Mouse (Mus musculus) CH12.LX (cell line): ENCODE data around the gene Ttn. TPM values are rescaled to one million over a fixed set of nuclear protein-coding genes. Genes with fewer than 3 reads are reported as not detected.

Experiments
- DNase-seq: peaks from one replicate; pipeline ENCODE4 v3.0.0-alpha.2; 2013; ENCODE audit errors: extremely low read depth
- H3K27ac ChIP-seq: 2 replicates; pipeline ENCODE4 v1.5.1; 2012; ENCODE audit warnings: low read depth, mild to moderate bottlenecking, control low read depth, moderate library complexity; ENCODE audit not compliant: insufficient read depth
- H3K27me3 ChIP-seq: replicated peaks from 2 replicates; pipeline ENCODE3; 2012; ENCODE audit warnings: inconsistent platforms
- H3K36me3 ChIP-seq, 2 experiments: replicated peaks in 1 of 2; 2 replicates each; pipeline versions ENCODE3 to v1.6.1; 2012; ENCODE audit warnings: inconsistent platforms in 1 of 2, low read length in 1 of 2, mild to moderate bottlenecking in 1 of 2, mixed read lengths in 1 of 2, moderate library complexity in 1 of 2; ENCODE audit not compliant: control insufficient read depth in 1 of 2, insufficient read depth in 1 of 2
- H3K4me1 ChIP-seq, 2 experiments: 2 replicates each; pipeline ENCODE4 v1.6.1; 2012; ENCODE audit warnings: inconsistent platforms in 1 of 2, moderate library complexity in 1 of 2; ENCODE audit not compliant: insufficient read depth in 2 of 2, control insufficient read depth in 1 of 2
- H3K4me2 ChIP-seq: 2 replicates; pipeline ENCODE4 v1.6.1; 2012; ENCODE audit warnings: low read depth, mild to moderate bottlenecking, control low read depth; ENCODE audit not compliant: poor library complexity, insufficient read depth, severe bottlenecking
- H3K4me3 ChIP-seq, 3 experiments: fragments of 150-350 bp in 1 of 3; sonication (generic) in 1 of 3; replicated peaks in 1 of 3; 2 replicates each; pipeline versions ENCODE3 to v1.5.1; 2011 to 2012; ENCODE audit warnings: low read depth in 2 of 3, low read length in 2 of 3, mild to moderate bottlenecking in 2 of 3, moderate library complexity in 2 of 3, control low read depth in 1 of 3, improper control_type of control experiment in 1 of 3, inconsistent platforms in 1 of 3, mixed read lengths in 1 of 3; ENCODE audit not compliant: poor library complexity in 1 of 3
- H3K79me2 ChIP-seq: replicated peaks from 2 replicates; pipeline ENCODE4 v1.6.1; 2012; ENCODE audit warnings: mild to moderate bottlenecking, moderate library complexity; ENCODE audit not compliant: control insufficient read depth, poor library complexity, insufficient read depth, severe bottlenecking; ENCODE audit errors: extremely low read depth
- H3K9ac ChIP-seq: 2 replicates; pipeline ENCODE4 v1.6.1; 2012; ENCODE audit warnings: low read depth, mild to moderate bottlenecking, control low read depth, moderate library complexity; ENCODE audit not compliant: insufficient read depth
- H3K9me3 ChIP-seq: replicated peaks from 2 replicates; pipeline ENCODE3; 2012; ENCODE audit warnings: low read length, inconsistent platforms, mixed read lengths
- BHLHE40 ChIP-seq: IDR thresholded peaks from 2 replicates; pipeline ENCODE4 v1.6.1; 2011; ENCODE audit warnings: mild to moderate bottlenecking, low read depth, low read length, improper control_type of control experiment
- CHD1 ChIP-seq: IDR thresholded peaks from 2 replicates; pipeline ENCODE4 v1.6.1; 2012; ENCODE audit warnings: low read depth, low read length, improper control_type of control experiment, inconsistent platforms
- CHD2 ChIP-seq: IDR thresholded peaks from 2 replicates; pipeline ENCODE4 v1.6.1; 2011; ENCODE audit warnings: low read length, improper control_type of control experiment
- EP300 ChIP-seq: IDR thresholded peaks from 2 replicates; pipeline ENCODE4 v1.6.1; 2011; ENCODE audit warnings: low read length, improper control_type of control experiment
- ETS1 ChIP-seq: conservative IDR thresholded peaks from 2 replicates; pipeline ENCODE4 v1.6.1; 2012; ENCODE audit warnings: low read depth, mild to moderate bottlenecking, inconsistent platforms, low read length, improper control_type of control experiment, moderate library complexity
- JUN ChIP-seq: IDR thresholded peaks from 2 replicates; pipeline ENCODE4 v1.6.1; 2011; ENCODE audit warnings: low read depth, mild to moderate bottlenecking, low read length, improper control_type of control experiment, moderate library complexity; ENCODE audit not compliant: insufficient read depth
- KAT2A ChIP-seq: IDR thresholded peaks from 2 replicates; pipeline ENCODE4 v1.6.1; 2012; ENCODE audit warnings: low read length, improper control_type of control experiment, inconsistent platforms; ENCODE audit not compliant: insufficient replicate concordance
- MAX ChIP-seq: IDR thresholded peaks from 2 replicates; pipeline ENCODE4 v1.6.1; 2011; ENCODE audit warnings: low read length, improper control_type of control experiment
- MEF2A ChIP-seq: IDR thresholded peaks from 2 replicates; pipeline ENCODE4 v1.6.1; 2014; ENCODE audit warnings: low read depth, mild to moderate bottlenecking, inconsistent platforms, low read length, improper control_type of control experiment, borderline replicate concordance
- MXI1 ChIP-seq: IDR thresholded peaks from 2 replicates; pipeline ENCODE4 v1.6.1; 2011; ENCODE audit warnings: mild to moderate bottlenecking, low read depth, low read length, improper control_type of control experiment
- NELFE ChIP-seq: IDR thresholded peaks from 2 replicates; pipeline ENCODE4 v1.6.1; 2011; ENCODE audit warnings: low read depth, low read length, improper control_type of control experiment
- POLR2A ChIP-seq: IDR thresholded peaks from 2 replicates; pipeline ENCODE4 v1.6.1; 2011; ENCODE audit warnings: low read depth, mild to moderate bottlenecking, improper control_type of control experiment, low read length
- RAD21 ChIP-seq: IDR thresholded peaks from 2 replicates; pipeline ENCODE4 v1.6.1; 2011; ENCODE audit warnings: low read depth, mild to moderate bottlenecking, low read length, improper control_type of control experiment, moderate library complexity
- SMC3 ChIP-seq: IDR thresholded peaks from 2 replicates; pipeline ENCODE4 v1.6.1; 2011; ENCODE audit warnings: low read depth, low read length, improper control_type of control experiment
- USF1 ChIP-seq: IDR thresholded peaks from 2 replicates; pipeline ENCODE4 v1.6.1; 2014; ENCODE audit warnings: low read depth, mild to moderate bottlenecking, inconsistent platforms, low read length, improper control_type of control experiment
- USF2 ChIP-seq: conservative IDR thresholded peaks from 2 replicates; pipeline ENCODE4 v1.6.1; 2011; ENCODE audit warnings: low read depth, low read length, improper control_type of control experiment
- ZC3H11A ChIP-seq: IDR thresholded peaks from 2 replicates; pipeline ENCODE4 v1.6.1; 2012; ENCODE audit warnings: low read depth, mild to moderate bottlenecking, inconsistent platforms, low read length, improper control_type of control experiment
- ZMIZ1 ChIP-seq: IDR thresholded peaks from 2 replicates; pipeline ENCODE4 v1.6.1; 2012; ENCODE audit warnings: low read depth, mild to moderate bottlenecking, inconsistent platforms, low read length, improper control_type of control experiment
- ZNF384 ChIP-seq: IDR thresholded peaks from 2 replicates; pipeline ENCODE4 v1.6.1; 2012; ENCODE audit warnings: low read depth, low read length, improper control_type of control experiment, inconsistent platforms
- dilution Hi-C: fragments of 300-500 bp; cut with MboI; formaldehyde crosslinking; loops from 2 replicates; pipeline ENCODE4 v1.14.3; 2020; ENCODE audit warnings: low sequenced_read_pairs; ENCODE audit not compliant: extremely low pct_unique_long_range_greater_than_20kb, extremely low pct_ligation_motif_present
- in situ Hi-C: fragments of 300-500 bp; cut with MboI; formaldehyde crosslinking; loops from 3 replicates; pipeline ENCODE4 v1.14.3; 2019; ENCODE audit warnings: low sequenced_read_pairs, low pct_ligation_motif_present, low pct_unique_long_range_greater_than_20kb, mixed read lengths
- polyA plus RNA-seq: library from polyadenylated mRNA; unstranded; fragments of >175 nt; gene quantifications from 2 replicates; pipeline ENCODE4 v1.2.1, GENCODE M21; 2012; ENCODE audit warnings: low read depth; ENCODE audit not compliant: insufficient read length
- total RNA-seq, 2 experiments: library from RNA; depleted of rRNA; stranded (reverse); fragments of 300-350 nt in 1 of 2; fragments of >200 nt in 1 of 2; gene quantifications; 2 replicates each; pipeline ENCODE4 v1.2.3; 2012 to 2014

The Ttn gene
- total and polyA plus RNA-seq, 3 experiments: 0.23 to 4.2 (median 0.60) TPM

DNA sequence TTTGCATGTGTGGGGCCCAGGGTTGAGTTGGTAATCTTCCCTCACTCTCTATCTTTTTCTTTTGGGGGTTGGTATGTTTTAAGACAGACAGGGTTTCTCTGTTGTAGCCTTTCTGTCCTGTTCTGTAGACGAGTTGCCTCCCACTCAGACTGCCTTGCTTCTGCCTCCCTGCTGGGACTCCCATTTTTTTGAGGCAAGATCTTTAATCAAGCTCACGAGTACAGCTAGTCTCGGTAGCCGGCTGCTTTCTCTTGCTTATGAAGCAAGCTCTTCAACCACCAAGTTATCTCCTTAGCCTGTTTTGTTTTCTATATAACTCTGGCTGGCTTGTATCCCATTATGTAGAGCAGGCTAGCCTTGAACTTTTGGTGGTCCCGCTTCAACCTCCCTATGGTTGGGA is 288.6 kb downstream of the Ttn start:
- TF ChIP-seq ZMIZ1: no peak
- no peak for TF ChIP-seq NELFE
- TF ChIP-seq MAX: no peak
- TF ChIP-seq EP300: no peak
- no peak for TF ChIP-seq USF2
- no peak for TF ChIP-seq ETS1
- no peak for TF ChIP-seq USF1
- TF ChIP-seq CHD1: no peak
- no peak for DNase-seq
- Histone ChIP-seq H3K9me3 (no peaks in the 10 kb centered on the region), H3K79me2 (no peaks in the 10 kb centered on the region), H3K9ac (no peak overlapping the region), H3K4me1 (peaks cover 0 to 3% of the 10 kb centered on the region in 2 experiments; a peak in 1 of 4 replicates), H3K36me3 (peaks cover 42 to 86% of the 10 kb centered on the region in 2 experiments), H3K4me2 (no peak overlapping the region), H3K27me3 (no peaks in the 10 kb centered on the region), H3K27ac (no peak overlapping the region), H3K4me3 (no peak overlapping the region)
- dilution Hi-C loops (no loop called here), in situ Hi-C loops (no loop called here)

DNA sequence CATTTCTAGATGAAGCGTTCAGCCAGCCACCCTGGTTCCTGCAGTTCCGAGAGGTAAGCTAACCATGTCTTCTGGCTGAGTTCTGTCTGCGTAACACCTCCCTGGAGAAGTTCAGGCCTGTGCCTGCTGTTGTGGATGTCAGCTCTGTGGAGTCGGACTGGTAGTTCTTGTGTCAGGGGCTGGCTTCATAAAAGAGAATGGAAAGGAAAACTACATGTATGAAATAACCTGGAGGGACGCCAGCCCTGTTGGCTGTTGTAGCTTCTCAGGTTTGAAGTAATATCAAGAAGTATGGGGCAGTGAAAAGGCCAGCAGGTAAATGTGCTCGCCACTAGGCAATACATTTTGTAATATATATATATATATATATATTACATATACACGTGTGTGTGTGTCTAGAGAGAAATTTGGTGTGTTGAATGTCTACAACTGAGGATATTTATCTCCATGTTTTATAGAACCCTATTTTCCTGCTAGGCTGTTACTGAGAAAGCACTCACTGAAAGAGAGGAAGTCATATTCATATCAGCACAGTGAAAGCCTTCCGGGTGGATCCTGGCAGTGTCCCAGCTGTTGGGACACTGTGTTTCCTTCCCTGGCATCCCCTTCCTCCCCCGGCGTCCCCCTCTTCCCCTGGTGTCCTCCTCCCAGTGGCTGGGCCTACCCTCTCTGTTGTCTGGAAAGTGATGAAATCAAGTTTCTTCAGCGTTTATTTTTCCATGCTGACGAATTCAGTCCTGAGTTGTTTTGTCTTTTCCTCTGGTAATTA is 291.7 kb downstream of the Ttn start:
- TF ChIP-seq MEF2A: no peak
- no peak for TF ChIP-seq POLR2A
- no peak for TF ChIP-seq USF2
- no peak for TF ChIP-seq CHD1
- no peak for TF ChIP-seq MXI1
- no peak for TF ChIP-seq ZNF384
- no peak for TF ChIP-seq RAD21
- no peak for TF ChIP-seq ETS1
- no peak for TF ChIP-seq JUN
- TF ChIP-seq CHD2: no peak
- TF ChIP-seq SMC3: no peak
- no peak for TF ChIP-seq BHLHE40
- TF ChIP-seq KAT2A: no peak
- TF ChIP-seq ZC3H11A: no peak
- no peak overlapping the region for H3K4me3 ChIP-seq
- H3K4me1 ChIP-seq: peaks cover 0 to 10% of the 10 kb centered on the region in 2 experiments; a peak in 2 of 4 replicates
- no peaks in the 10 kb centered on the region for H3K27me3 ChIP-seq
- H3K79me2 ChIP-seq: no peaks in the 10 kb centered on the region; the same call in 1 of the 2 replicates
- H3K4me2 ChIP-seq: no peak overlapping the region
- H3K9ac ChIP-seq: no peak overlapping the region
- DNase-seq: no peak
- H3K36me3 ChIP-seq: peaks cover 69 to 93% of the 10 kb centered on the region in 2 experiments
- no peaks in the 10 kb centered on the region for H3K9me3 ChIP-seq
- in situ Hi-C loops (no loop called here), dilution Hi-C loops (no loop called here)
- H3K27ac ChIP-seq: no peak overlapping the region
